Mouse (Mus musculus): ENCODE measurements around the gene Letm1. TPM values are rescaled to one million over a fixed set of nuclear protein-coding genes. Genes with fewer than 3 reads are reported as not detected.

Letm1 gene
- total RNA-seq, 1 experiment from 2014 or later = 22.3 TPM

DNA sequence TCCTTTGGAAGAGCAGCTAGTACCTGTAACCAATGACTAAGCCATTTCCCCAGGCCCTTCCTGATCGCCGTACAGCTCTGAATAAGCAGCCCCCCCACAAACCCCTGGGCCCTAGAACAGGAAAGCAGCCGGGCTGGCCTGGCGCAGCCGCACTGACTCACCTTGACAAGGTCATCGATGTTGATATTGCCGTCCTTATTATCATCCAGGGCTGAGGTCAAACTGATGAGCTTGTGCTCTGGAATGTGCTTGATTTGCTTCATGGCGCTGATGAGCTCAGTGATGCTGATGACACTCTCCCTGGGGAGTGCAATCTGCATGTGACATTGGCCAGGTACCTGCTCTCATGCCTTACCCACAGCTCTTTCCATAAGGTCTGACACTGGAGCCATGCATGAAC is 39.1 kb downstream of the Letm1 start:
- ATAC-seq (replicated peaks; ENCODE audit: low read depth, poor library complexity, severe bottlenecking) = no peak

GRCm38 (mm10) chr5:33740548-33740947 is 42.1 kb downstream of the Letm1 start:
- no peak for ATAC-seq (replicated peaks; ENCODE audit: low read depth, poor library complexity, severe bottlenecking)

GRCm38 (mm10) chr5:33738341-33738740 is 44.3 kb downstream of the Letm1 start:
- ATAC-seq (replicated peaks; ENCODE audit: low read depth, poor library complexity, severe bottlenecking) = no peak

- ATAC-seq (replicated peaks; ENCODE audit: low read depth, poor library complexity, severe bottlenecking) = peak; percentile 78
These were observed 44.7 kb downstream of the Letm1 start for GRCm38 (mm10) chr5:33737903-33738321.

- ATAC-seq (replicated peaks; ENCODE audit: low read depth, poor library complexity, severe bottlenecking) = no peak
These were observed 46.4 kb downstream of the Letm1 start for GRCm38 (mm10) chr5:33736230-33736629.

GRCm38 (mm10) chr5:33735412-33736092 is 47.1 kb downstream of the Letm1 start:
- no peak for ATAC-seq (replicated peaks; ENCODE audit: low read depth, poor library complexity, severe bottlenecking)

DNA sequence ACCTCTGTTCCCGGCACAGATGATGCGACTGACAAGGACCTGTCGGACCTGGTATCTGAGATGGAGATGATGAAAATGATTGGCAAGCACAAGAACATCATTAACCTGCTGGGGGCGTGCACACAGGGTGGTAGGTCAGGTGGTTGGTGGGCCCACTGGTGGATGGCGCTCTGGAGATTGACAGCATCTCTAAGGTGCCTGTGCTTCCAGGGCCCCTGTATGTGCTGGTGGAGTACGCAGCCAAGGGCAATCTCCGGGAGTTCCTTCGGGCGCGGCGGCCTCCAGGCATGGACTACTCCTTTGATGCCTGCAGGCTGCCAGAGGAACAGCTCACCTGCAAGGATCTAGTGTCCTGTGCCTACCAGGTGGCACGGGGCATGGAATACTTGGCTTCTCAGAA is 48.8 kb downstream of the Letm1 start:
- no peak for ATAC-seq (replicated peaks; ENCODE audit: low read depth, poor library complexity, severe bottlenecking)

DNA sequence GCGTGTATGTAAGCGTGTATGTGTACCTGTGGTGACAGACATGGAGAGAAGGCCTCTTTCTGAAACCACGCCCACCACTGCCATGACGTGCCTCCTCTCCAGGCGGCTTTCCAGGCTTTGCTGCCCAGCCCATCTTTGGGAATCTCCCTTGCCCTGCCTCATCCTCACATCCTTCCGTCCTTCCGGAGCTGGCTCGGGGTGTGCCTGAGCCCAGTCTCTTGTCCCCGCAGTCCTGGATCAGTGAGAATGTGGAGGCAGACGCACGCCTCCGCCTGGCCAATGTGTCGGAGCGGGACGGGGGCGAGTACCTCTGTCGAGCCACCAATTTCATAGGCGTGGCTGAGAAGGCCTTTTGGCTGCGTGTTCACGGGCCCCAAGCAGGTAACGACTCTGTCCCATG is 51.6 kb downstream of the Letm1 start:
- ATAC-seq (replicated peaks; ENCODE audit: low read depth, poor library complexity, severe bottlenecking) = no peak

DNA sequence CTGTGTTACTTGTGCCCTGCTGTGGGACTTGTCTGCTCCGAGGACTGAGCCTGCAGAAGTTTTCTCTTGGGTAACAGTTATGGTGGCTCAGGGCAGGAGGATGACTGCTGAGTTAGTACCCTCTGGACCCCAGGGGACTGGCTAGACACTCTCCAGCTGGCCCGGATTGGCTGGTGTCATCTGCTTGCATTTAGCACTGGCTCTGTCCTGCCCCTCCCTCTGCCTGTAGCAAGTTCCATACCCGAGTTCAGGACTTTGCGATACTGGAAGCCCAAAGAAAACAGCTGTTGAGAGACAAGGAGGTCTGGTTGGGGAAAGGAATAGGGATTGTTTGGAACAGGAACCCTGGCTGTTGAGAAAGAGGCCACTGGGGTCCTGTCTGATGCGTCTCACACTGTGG is 52.1 kb downstream of the Letm1 start:
- ATAC-seq (replicated peaks; ENCODE audit: low read depth, poor library complexity, severe bottlenecking) = no peak

DNA sequence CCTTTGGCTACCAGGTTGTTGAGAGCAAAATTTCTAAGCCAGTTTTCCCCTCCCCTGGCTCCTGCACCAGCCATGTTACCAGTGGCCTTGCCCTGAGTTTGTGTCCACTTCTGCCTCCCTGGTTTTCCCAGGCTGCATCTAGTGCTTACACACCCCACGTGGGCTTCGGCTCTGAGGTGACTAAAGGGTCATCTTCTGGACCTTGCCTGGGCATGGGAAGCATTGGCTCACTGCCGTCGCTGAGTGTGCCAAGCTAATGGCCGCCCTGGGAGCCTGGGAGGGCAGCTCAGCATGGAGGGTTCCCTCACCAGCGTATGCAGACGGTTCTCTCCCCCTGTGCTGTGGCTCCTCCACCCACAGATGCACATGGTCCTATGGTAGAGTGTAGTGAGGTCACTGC is 53.8 kb downstream of the Letm1 start:
- no peak for ATAC-seq (replicated peaks; ENCODE audit: low read depth, poor library complexity, severe bottlenecking)

- no peak for ATAC-seq (replicated peaks; ENCODE audit: low read depth, poor library complexity, severe bottlenecking)
These were observed 55.7 kb downstream of the Letm1 start for GRCm38 (mm10) chr5:33726891-33727290.

GRCm38 (mm10) chr5:33726081-33726647 is 56.5 kb downstream of the Letm1 start:
- ATAC-seq (replicated peaks; ENCODE audit: low read depth, poor library complexity, severe bottlenecking) = no peak

GRCm38 (mm10) chr5:33723641-33724465 is 58.8 kb downstream of the Letm1 start:
- no peak for ATAC-seq (replicated peaks; ENCODE audit: low read depth, poor library complexity, severe bottlenecking)

GRCm38 (mm10) chr5:33723019-33723640 is 59.5 kb downstream of the Letm1 start:
- no peak for ATAC-seq (replicated peaks; ENCODE audit: low read depth, poor library complexity, severe bottlenecking)

DNA sequence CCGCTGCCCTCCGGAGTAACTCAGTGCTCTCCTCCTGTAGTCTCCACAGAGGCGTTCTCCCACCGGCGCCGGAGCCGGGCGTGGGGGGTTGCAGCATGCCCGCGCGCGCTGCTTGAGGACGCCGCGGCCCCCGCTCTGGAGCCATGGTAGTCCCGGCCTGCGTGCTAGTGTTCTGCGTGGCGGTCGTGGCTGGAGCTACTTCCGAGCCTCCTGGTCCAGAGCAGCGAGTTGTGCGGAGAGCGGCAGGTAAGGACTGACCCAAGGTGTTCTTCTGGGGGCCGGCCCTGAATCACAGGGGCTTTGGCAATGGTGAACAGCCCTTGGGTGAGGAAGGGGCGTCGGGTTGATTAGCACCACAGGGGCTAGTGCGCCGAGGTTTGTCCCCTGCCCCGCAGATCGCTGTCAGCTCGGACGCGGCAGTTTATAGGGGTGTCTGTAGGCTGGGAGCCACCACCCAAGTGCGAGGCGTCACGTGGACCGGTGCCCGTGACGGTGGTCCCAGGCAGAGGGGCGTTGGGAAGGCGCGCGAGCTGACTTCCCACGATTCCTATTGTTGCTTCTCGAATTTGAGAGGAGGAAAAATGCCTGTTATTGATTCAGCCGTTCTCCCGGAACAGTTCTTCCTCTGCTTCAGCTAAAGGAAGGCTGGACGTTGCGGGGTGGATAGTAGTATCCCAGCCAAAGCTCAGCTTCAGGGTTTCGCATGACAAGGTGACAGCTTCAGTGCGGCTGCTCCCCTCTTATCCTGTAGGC is 60.2 kb downstream of the Letm1 start:
- 0 out of 2 replicates have a peak, but pooled peaks have one; percentile 30 for ATAC-seq (replicated peaks; ENCODE audit: low read depth, poor library complexity, severe bottlenecking)

- peak; percentile 64 for ATAC-seq (replicated peaks; ENCODE audit: low read depth, poor library complexity, severe bottlenecking)
These were observed 60.9 kb downstream of the Letm1 start, which contains the start of gene Fgfr3 for GRCm38 (mm10) chr5:33721541-33722265. TSS of gene Fgfr3 (plus strand) at chr5:33721674.

GRCm38 (mm10) chr5:33720852-33721490 is 61.6 kb downstream of the Letm1 start:
- no peak for ATAC-seq (replicated peaks; ENCODE audit: low read depth, poor library complexity, severe bottlenecking)

- ATAC-seq (replicated peaks; ENCODE audit: low read depth, poor library complexity, severe bottlenecking) = 0 out of 2 replicates have a peak, but pooled peaks have one; percentile 23
These were observed 64.2 kb downstream of the Letm1 start for GRCm38 (mm10) chr5:33718460-33718859.

- ATAC-seq (replicated peaks; ENCODE audit: low read depth, poor library complexity, severe bottlenecking) = peak; percentile 77
These were observed 66.2 kb downstream of the Letm1 start for GRCm38 (mm10) chr5:33716467-33716866.
